Mouse (Mus musculus): ENCODE measurements around the gene Rbms2. TPM values are rescaled to one million over a fixed set of nuclear protein-coding genes. Genes with fewer than 3 reads are reported as not detected.
A peak's percentile ranks its signal among the peaks of the same experiment; 100 is the strongest.
"Not testable (repeated sequence)": the region's sequence is repeated elsewhere in the genome, so short reads cannot be mapped to it uniquely, and the experiment has no call there.

The Rbms2 gene
- polyA plus RNA-seq, 1 experiment from 2014 or later: 24.6 TPM

GRCm38 (mm10) chr10:128204941-128205340, 24.8 kb upstream of the Rbms2 start:
- ATAC-seq (replicated peaks; ENCODE audit: insufficient number of reproducible peaks, low FRiP score, low TSS enrichment, low read depth): no peak
- WGBS: 87% methylated on average over 15 of the region's 15 CpGs

GRCm38 (mm10) chr10:128201856-128202255, 21.8 kb upstream of the Rbms2 start:
- Histone ChIP-seq H3K27ac (replicated peaks; ENCODE audit: low read depth, low read length) (no peak overlapping the region), H3K36me3 (replicated peaks; ENCODE audit: control insufficient read depth, insufficient read depth, low read depth, low read length) (no peaks in the 10 kb centered on the region), H3K4me3 (ENCODE audit: low read depth, low read length) (no peak overlapping the region), H3K4me1 (ENCODE audit: control insufficient read depth, insufficient read depth, low read length) (no peaks in the 10 kb centered on the region), H3K9me3 (replicated peaks; ENCODE audit: control insufficient read depth, low read length) (no peaks in the 10 kb centered on the region), H3K9ac (replicated peaks; ENCODE audit: low read length) (no peak overlapping the region), H3K4me2 (ENCODE audit: low read depth, low read length) (no peak overlapping the region), H3K27me3 (ENCODE audit: control insufficient read depth, insufficient read depth, low read length) (no peaks in the 10 kb centered on the region)
- DNase-seq (ENCODE audit: low spot score) (no peak), ATAC-seq (replicated peaks; ENCODE audit: insufficient number of reproducible peaks, low FRiP score, low TSS enrichment, low read depth) (no peak)
- 81% methylated on average over 6 of the region's 6 CpGs for WGBS

More at GRCm38 (mm10) chr10:128204941-128205340, 24.8 kb upstream of the Rbms2 start:
- H3K4me1 ChIP-seq (ENCODE audit: control insufficient read depth, insufficient read depth, low read length): no peaks in the 10 kb centered on the region
- H3K27ac ChIP-seq (replicated peaks; ENCODE audit: low read depth, low read length): no peak overlapping the region
- H3K9ac ChIP-seq (replicated peaks; ENCODE audit: low read length): no peak overlapping the region
- H3K4me3 ChIP-seq (ENCODE audit: low read depth, low read length): no peak overlapping the region
- no peaks in the 10 kb centered on the region for H3K36me3 ChIP-seq (replicated peaks; ENCODE audit: control insufficient read depth, insufficient read depth, low read depth, low read length)
- H3K4me2 ChIP-seq (ENCODE audit: low read depth, low read length): no peak overlapping the region
- H3K27me3 ChIP-seq (ENCODE audit: control insufficient read depth, insufficient read depth, low read length): no peaks in the 10 kb centered on the region
- no peaks in the 10 kb centered on the region for H3K9me3 ChIP-seq (replicated peaks; ENCODE audit: control insufficient read depth, low read length)
- DNase-seq (ENCODE audit: low spot score): no peak

GRCm38 (mm10) chr10:128194551-128195461, 14.7 kb upstream of the Rbms2 start:
- WGBS: under 1% methylated on average over 56 of the region's 79 CpGs
- DNase-seq (ENCODE audit: low spot score): no peak

DNA sequence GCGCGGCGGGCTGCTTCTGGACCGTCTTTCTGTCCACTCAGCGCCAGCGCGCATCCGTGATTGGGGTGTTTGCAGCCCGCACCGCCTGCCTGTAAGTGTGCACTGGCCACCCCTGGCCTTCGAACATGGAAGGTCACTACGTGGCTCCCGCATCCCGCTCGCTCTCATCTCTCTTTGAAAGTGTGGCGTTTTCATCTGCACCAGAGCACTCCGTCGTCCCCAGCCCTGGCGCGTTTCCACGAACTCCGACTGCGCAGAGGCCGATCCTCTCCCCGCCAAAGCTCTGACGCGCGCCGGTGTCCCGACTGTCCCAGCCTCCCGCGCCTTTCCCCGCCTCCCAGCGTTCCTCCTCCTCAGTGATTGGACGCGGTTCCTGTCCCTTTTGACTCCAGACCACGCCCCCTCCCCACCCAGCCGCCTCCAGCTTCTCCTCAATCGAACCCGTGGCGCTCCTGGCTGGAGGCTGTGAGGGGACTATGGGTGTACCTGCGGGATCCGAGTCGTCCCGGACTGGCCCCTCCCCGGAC, 14.0 kb upstream of the Rbms2 start, which contains the start of gene Gls2:
TSS of gene Gls2 (plus strand) at position 434 of the 527 bp plus-strand sequence.
- H3K4me1 ChIP-seq (ENCODE audit: control insufficient read depth, insufficient read depth, low read length): no peaks in the 10 kb centered on the region
- DNase-seq (ENCODE audit: low spot score): peak; percentile 98
- no peaks in the 10 kb centered on the region for H3K36me3 ChIP-seq (replicated peaks; ENCODE audit: control insufficient read depth, insufficient read depth, low read depth, low read length)
- H3K4me3 ChIP-seq (ENCODE audit: low read depth, low read length): peak within 1 kb of the TSS; percentile 66
- peak within 1 kb of the TSS; percentile 98 for H3K4me2 ChIP-seq (ENCODE audit: low read depth, low read length)
- H3K27me3 ChIP-seq (ENCODE audit: control insufficient read depth, insufficient read depth, low read length): peaks cover 13% of the 10 kb centered on the region
- under 1% methylated on average over 46 of the region's 46 CpGs for WGBS
- peak; percentile 96 for ATAC-seq (replicated peaks; ENCODE audit: insufficient number of reproducible peaks, low FRiP score, low TSS enrichment, low read depth)
- H3K27ac ChIP-seq (replicated peaks; ENCODE audit: low read depth, low read length): no peak within 1 kb of the TSS
- H3K9me3 ChIP-seq (replicated peaks; ENCODE audit: control insufficient read depth, low read length): no peaks in the 10 kb centered on the region
- peak within 1 kb of the TSS; percentile 63 for H3K9ac ChIP-seq (replicated peaks; ENCODE audit: low read length)

More at GRCm38 (mm10) chr10:128194551-128195461, 14.7 kb upstream of the Rbms2 start:
- peak overlapping the region; percentile 66 for H3K4me3 ChIP-seq (ENCODE audit: low read depth, low read length)
- H3K9ac ChIP-seq (replicated peaks; ENCODE audit: low read length): peak overlapping the region; percentile 63
- peak; percentile 92 for ATAC-seq (replicated peaks; ENCODE audit: insufficient number of reproducible peaks, low FRiP score, low TSS enrichment, low read depth)
- H3K4me2 ChIP-seq (ENCODE audit: low read depth, low read length): peak overlapping the region; percentile 98
- no peaks in the 10 kb centered on the region for H3K36me3 ChIP-seq (replicated peaks; ENCODE audit: control insufficient read depth, insufficient read depth, low read depth, low read length)
- H3K27ac ChIP-seq (replicated peaks; ENCODE audit: low read depth, low read length): no peak overlapping the region
- H3K27me3 ChIP-seq (ENCODE audit: control insufficient read depth, insufficient read depth, low read length): peaks cover 13% of the 10 kb centered on the region
- H3K4me1 ChIP-seq (ENCODE audit: control insufficient read depth, insufficient read depth, low read length): no peaks in the 10 kb centered on the region
- H3K9me3 ChIP-seq (replicated peaks; ENCODE audit: control insufficient read depth, low read length): no peaks in the 10 kb centered on the region

DNA sequence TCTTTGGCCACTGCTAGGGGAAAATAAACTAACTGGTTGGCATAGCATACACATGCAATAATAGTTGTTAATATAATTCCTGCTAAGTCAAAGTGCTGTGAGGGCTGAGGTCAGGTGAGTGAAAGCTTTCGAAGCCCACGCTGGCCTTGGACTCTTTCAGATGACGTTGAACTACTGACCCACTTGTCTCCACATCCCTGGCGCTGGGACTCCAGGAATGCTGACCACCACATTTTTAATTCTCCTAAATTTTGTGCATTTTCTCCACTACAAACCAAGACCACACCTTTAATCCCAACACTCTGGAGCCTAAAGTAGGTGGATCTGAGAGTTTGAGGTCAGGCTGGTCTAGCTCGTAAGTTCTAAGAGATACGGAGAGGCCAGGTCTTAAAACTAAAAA, 13.0 kb upstream of the Rbms2 start:
- Histone ChIP-seq H3K27ac (replicated peaks; ENCODE audit: low read depth, low read length) (no peak overlapping the region), H3K4me2 (ENCODE audit: low read depth, low read length) (no peak overlapping the region), H3K27me3 (ENCODE audit: control insufficient read depth, insufficient read depth, low read length) (peaks cover 13% of the 10 kb centered on the region), H3K9ac (replicated peaks; ENCODE audit: low read length) (no peak overlapping the region), H3K4me3 (ENCODE audit: low read depth, low read length) (no peak overlapping the region), H3K9me3 (replicated peaks; ENCODE audit: control insufficient read depth, low read length) (no peaks in the 10 kb centered on the region), H3K36me3 (replicated peaks; ENCODE audit: control insufficient read depth, insufficient read depth, low read depth, low read length) (no peaks in the 10 kb centered on the region), H3K4me1 (ENCODE audit: control insufficient read depth, insufficient read depth, low read length) (no peaks in the 10 kb centered on the region)
- no peak for ATAC-seq (replicated peaks; ENCODE audit: insufficient number of reproducible peaks, low FRiP score, low TSS enrichment, low read depth)
- WGBS: 91% methylated on average over 6 of the region's 6 CpGs
- no peak for DNase-seq (ENCODE audit: low spot score)

DNA sequence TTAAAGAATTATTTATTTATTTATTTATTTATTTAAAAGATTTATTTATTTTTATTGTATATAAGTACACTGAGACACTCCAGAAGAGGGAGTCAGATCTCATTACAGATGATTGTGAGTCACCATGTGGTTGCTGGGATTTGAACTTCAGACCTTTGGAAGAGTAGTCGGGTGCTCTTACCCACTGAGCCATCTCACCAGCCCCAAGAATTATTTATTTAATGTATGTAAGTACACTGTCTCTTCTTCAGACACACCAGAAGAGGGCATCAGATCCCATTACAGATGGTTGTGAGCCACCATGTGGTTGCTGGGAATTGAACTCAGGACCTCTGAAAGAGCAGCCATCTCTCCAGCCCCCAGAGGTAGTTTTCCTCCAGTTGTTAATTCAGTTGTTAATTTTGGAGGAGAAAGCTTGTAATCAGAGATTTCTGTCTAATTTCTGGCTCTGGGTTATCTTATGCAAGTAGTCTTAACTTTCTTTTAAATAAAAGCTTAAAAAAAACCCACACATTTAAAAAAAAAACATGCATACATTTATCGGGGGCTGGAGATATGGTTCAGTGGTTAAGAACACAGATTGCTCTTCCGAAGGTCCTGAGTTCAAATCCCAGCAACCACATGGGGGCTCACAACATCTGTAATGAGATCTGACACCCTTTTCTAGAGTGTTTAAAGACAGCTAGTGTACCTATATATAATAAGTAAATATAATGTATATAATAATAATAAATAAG, 12.1 kb upstream of the Rbms2 start:
- WGBS: 88% methylated on average over 3 of the region's 3 CpGs
- not testable (repeated sequence) for H3K9ac ChIP-seq (replicated peaks; ENCODE audit: low read length); H3K9me3 ChIP-seq (replicated peaks; ENCODE audit: control insufficient read depth, low read length); H3K36me3 ChIP-seq (replicated peaks; ENCODE audit: control insufficient read depth, insufficient read depth, low read depth, low read length); H3K4me2 ChIP-seq (ENCODE audit: low read depth, low read length); H3K27ac ChIP-seq (replicated peaks; ENCODE audit: low read depth, low read length); H3K4me3 ChIP-seq (ENCODE audit: low read depth, low read length); DNase-seq (ENCODE audit: low spot score); H3K4me1 ChIP-seq (ENCODE audit: control insufficient read depth, insufficient read depth, low read length); ATAC-seq (replicated peaks; ENCODE audit: insufficient number of reproducible peaks, low FRiP score, low TSS enrichment, low read depth)
- H3K27me3 ChIP-seq (ENCODE audit: control insufficient read depth, insufficient read depth, low read length): peaks cover 13% of the 10 kb centered on the region

GRCm38 (mm10) chr10:128191472-128191871, 11.4 kb upstream of the Rbms2 start:
- Histone ChIP-seq H3K4me2 (ENCODE audit: low read depth, low read length) (no peak overlapping the region), H3K9me3 (replicated peaks; ENCODE audit: control insufficient read depth, low read length) (no peaks in the 10 kb centered on the region), H3K9ac (replicated peaks; ENCODE audit: low read length) (no peak overlapping the region), H3K27ac (replicated peaks; ENCODE audit: low read depth, low read length) (no peak overlapping the region), H3K4me1 (ENCODE audit: control insufficient read depth, insufficient read depth, low read length) (no peaks in the 10 kb centered on the region), H3K36me3 (replicated peaks; ENCODE audit: control insufficient read depth, insufficient read depth, low read depth, low read length) (no peaks in the 10 kb centered on the region), H3K27me3 (ENCODE audit: control insufficient read depth, insufficient read depth, low read length) (peaks cover 13% of the 10 kb centered on the region), H3K4me3 (ENCODE audit: low read depth, low read length) (no peak overlapping the region)
- ATAC-seq (replicated peaks; ENCODE audit: insufficient number of reproducible peaks, low FRiP score, low TSS enrichment, low read depth) (no peak), DNase-seq (ENCODE audit: low spot score) (no peak)
- WGBS: 84% methylated on average over 2 of the region's 2 CpGs

Data from embryonic facial prominence, embryonic 11.5 days (tissue).